In genomic region chr7:74464638-74465037, GRCm38 (mm10) we compare ENCODE assay signal across 12 mouse cellular contexts.
DNase-seq lines count a peak whose midpoint lies in the region; ATAC-seq lines count a peak whose summit lies in the region.
"Had no signal": no experiment of that assay in that cellular context is flagged by ENCODE, and none has a peak within 500 bp of the region (broad histone marks: within the 10 kb centered on the region; RNA-seq: fewer than 3 reads in every experiment).

No protein-coding gene starts in this region.

- H3K9ac ChIP-seq in heart, embryonic 14.5 days (ENCODE audit: low read length): peak overlapping the region; percentile 41; the same call in 1 of the 2 replicates
- H3K9ac ChIP-seq: embryonic facial prominence, embryonic 12.5 days; forebrain, postnatal 0 days; liver, embryonic 13.5 days had no signal

- H3K9me3 ChIP-seq in heart, embryonic 14.5 days (ENCODE audit: control insufficient read depth, low read length): no peaks in the 10 kb centered on the region
- H3K9me3 ChIP-seq: embryonic facial prominence, embryonic 12.5 days; liver, embryonic 13.5 days; megakaryocyte, embryonic 14.5 days had no signal

- 22% methylated on average over 7 of the region's 7 CpGs for WGBS in heart, embryonic 14.5 days

- H3K4me2 ChIP-seq in heart, embryonic 14.5 days (ENCODE audit: low read length): 0 out of 2 replicates have a peak overlapping the region, but pooled peaks have one; percentile 16
- H3K4me2 ChIP-seq: embryonic facial prominence, embryonic 12.5 days; liver, embryonic 13.5 days had no signal

- no peaks in the 10 kb centered on the region for H3K36me3 ChIP-seq in heart, embryonic 14.5 days (ENCODE audit: control insufficient read depth, insufficient read depth, low read length)
- H3K36me3 ChIP-seq: embryonic facial prominence, embryonic 12.5 days; liver, embryonic 13.5 days had no signal

- H3K27ac ChIP-seq in heart, embryonic 14.5 days (replicated peaks in 1 of 2; ENCODE audit: control insufficient read depth in 1 of 2, insufficient read depth in 1 of 2, low read depth in 2 of 2, low read length in 2 of 2): peak overlapping the region; percentile 66 to 74
- H3K27ac ChIP-seq: embryonic facial prominence, embryonic 12.5 days; liver, embryonic 13.5 days had no signal

- peak; percentile 86 for DNase-seq in 3T3-L1 (ENCODE audit: low read depth, low spot score)
- DNase-seq in MN1 (ENCODE audit: low spot score): peak; percentile 65
- peak; percentile 54 to 70 for DNase-seq in cerebellum, adult 18-20 months
- no peak for DNase-seq in kidney, postnatal 25 days
- DNase-seq in ovary, adult 18-20 months (ENCODE audit: low spot score): no peak
- no peak for DNase-seq in urinary bladder, postnatal 4 days (ENCODE audit: low spot score in 2 of 2)
- DNase-seq: forebrain, postnatal 0 days; kidney, adult 8-10 months; liver, embryonic 13.5 days had no signal

- H3K27me3 ChIP-seq in heart, embryonic 14.5 days (ENCODE audit: control insufficient read depth, insufficient read depth, low read length): no peaks in the 10 kb centered on the region
- H3K27me3 ChIP-seq: embryonic facial prominence, embryonic 12.5 days; liver, embryonic 13.5 days; megakaryocyte, embryonic 14.5 days had no signal

- peak; percentile 58; the same call in 1 of the 2 replicates for ATAC-seq in heart, embryonic 14.5 days (ENCODE audit: insufficient number of reproducible peaks, insufficient read depth, low FRiP score, low read depth)
- ATAC-seq: forebrain, postnatal 0 days had no signal

- H3K4me1 ChIP-seq in heart, embryonic 14.5 days (ENCODE audit: control insufficient read depth in 2 of 2, insufficient read depth in 2 of 2, low read length in 2 of 2): peaks cover 32 to 52% of the 10 kb centered on the region in 2 experiments
- H3K4me1 ChIP-seq: embryonic facial prominence, embryonic 12.5 days; liver, embryonic 13.5 days had no signal

- H3K4me3 ChIP-seq in heart, embryonic 14.5 days (ENCODE audit: control insufficient read depth in 1 of 2, insufficient read depth in 1 of 2, low read depth in 1 of 2, low read length in 2 of 2): no peak overlapping the region
- H3K4me3 ChIP-seq: embryonic facial prominence, embryonic 12.5 days; liver, embryonic 13.5 days; megakaryocyte, embryonic 14.5 days had no signal

Comparison
In these comparisons a context has a peak if more than half of its experiments do, and no peak if none do; other contexts are left out.
1. DNase-seq: peak in 3T3-L1 (single experiment), MN1 (single experiment) and cerebellum, adult 18-20 months (2 of 2); none in kidney, postnatal 25 days (0 of 2), ovary, adult 18-20 months (single experiment) and urinary bladder, postnatal 4 days (0 of 2).